Mouse (Mus musculus) left cerebral cortex, postnatal 10 days (tissue): ENCODE results near the gene Olfr464. TPM values are rescaled to one million over a fixed set of nuclear protein-coding genes. Genes with fewer than 3 reads are reported as not detected.
"Not testable (repeated sequence)": the region's sequence is repeated elsewhere in the genome, so short reads cannot be mapped to it uniquely, and the experiment has no call there.

Source experiments
- DNase-seq, 2 experiments: peaks; one replicate each; pipeline ENCODE4 v3.0.0; 2021 to 2022; ENCODE audit warnings: low spot score in 2 of 2, mixed read lengths in 1 of 2; ENCODE audit errors: extremely low spot score in 1 of 2
- intact Hi-C: fragments of 180-260 bp; cut with DNase I; formaldehyde crosslinking; loops from one replicate; pipeline ENCODE4 v1.15.1; 2025
- total RNA-seq, 2 experiments: library from RNA; stranded (reverse); gene quantifications; 2 replicates each; pipeline ENCODE4 v1.2.3; 2021

Olfr464 gene
- total RNA-seq, 2 experiments from 2014 or later: 0.22 TPM; not detected in 1

- no peak for DNase-seq
- intact Hi-C loops: no loop called here
Measured at GRCm38 (mm10) chr11:87875436-87875835, 45.3 kb downstream of the Olfr464 start, which contains the start of gene Epx. Epx (minus strand) TSS chr11:87875536.

GRCm38 (mm10) chr11:87871766-87872165 is 49.0 kb downstream of the Olfr464 start:
- no peak for DNase-seq
- intact Hi-C loops: no loop called here

GRCm38 (mm10) chr11:87870096-87870495 is 50.7 kb downstream of the Olfr464 start:
- DNase-seq: no peak
- intact Hi-C loops: no loop called here

- intact Hi-C loops, DNase-seq: not testable (repeated sequence)
Measured at GRCm38 (mm10) chr11:87866891-87867290, 53.9 kb downstream of the Olfr464 start.

Other genes with a start within 250 kb of the Olfr464 start
- gene Supt4a, start 183.4 kb downstream of the Olfr464 start, total RNA-seq: 10 to 100 TPM; 48.5 to 57.1 TPM
- gene Tspoap1, start 160.4 kb downstream of the Olfr464 start, total RNA-seq: 100 to 1,000 TPM; 148 to 150 TPM
- gene Mpo, start 127.4 kb downstream of the Olfr464 start, total RNA-seq: not detected
- gene Lpo, start 92.7 kb downstream of the Olfr464 start, total RNA-seq: 1 to 10 TPM; 1.5 to 2.7 TPM
- gene Mks1, start 67.8 kb downstream of the Olfr464 start, total RNA-seq: 1 to 10 TPM; 4.6 to 5.0 TPM
- under 1 TPM; 0.36 to 0.77 TPM for gene Epx, start 45.4 kb downstream of the Olfr464 start, total RNA-seq
- gene Olfr462, start 28.7 kb downstream of the Olfr464 start, total RNA-seq: not detected
- not detected for gene Olfr463, start 23.6 kb downstream of the Olfr464 start, total RNA-seq
- gene Dynll2, start 66.6 kb upstream of the Olfr464 start, total RNA-seq: 100 to 1,000 TPM; 373 to 406 TPM
- gene Srsf1, start 126.4 kb upstream of the Olfr464 start, total RNA-seq: 100 to 1,000 TPM; 172 to 198 TPM
- gene Vezf1, start 147.3 kb upstream of the Olfr464 start, total RNA-seq: 10 to 100 TPM; 23.6 to 25.5 TPM
- 10 to 100 TPM; 37.1 to 43.6 TPM for gene Cuedc1, start 177.1 kb upstream of the Olfr464 start, total RNA-seq